Mouse (Mus musculus) ZHBTc4 (cell line): ENCODE measurements around the gene Stk32c.

Experiments
- DNase-seq: peaks from one replicate; pipeline ENCODE4 v3.0.0-alpha.2; 2011; ENCODE audit warnings: low read depth, low spot score

Gene Stk32c

GRCm38 (mm10) chr7:139094761-139095160, 118.3 kb downstream of the Stk32c start:
- DNase-seq, result no peak

- DNase-seq, result no peak
Measured at GRCm38 (mm10) chr7:139093781-139094180, 119.3 kb downstream of the Stk32c start.

- DNase-seq, result no peak
Measured at GRCm38 (mm10) chr7:139093124-139093523, 120.0 kb downstream of the Stk32c start.

- no peak for DNase-seq
Measured at GRCm38 (mm10) chr7:139092676-139093075, 120.4 kb downstream of the Stk32c start.

- DNase-seq, result no peak
Measured at GRCm38 (mm10) chr7:139091681-139092080, 121.4 kb downstream of the Stk32c start.

GRCm38 (mm10) chr7:139089892-139090874, 122.9 kb downstream of the Stk32c start:
- DNase-seq, result no peak

- DNase-seq, result no peak
Measured at GRCm38 (mm10) chr7:139087801-139088200, 125.3 kb downstream of the Stk32c start.

- DNase-seq, result no peak
Measured at GRCm38 (mm10) chr7:139086195-139087158, 126.6 kb downstream of the Stk32c start.

- peak; percentile 88 for DNase-seq
Measured at GRCm38 (mm10) chr7:139085629-139086194, 127.4 kb downstream of the Stk32c start, which contains the start of gene Dpysl4. Dpysl4 (plus strand) TSS chr7:139086001.

- DNase-seq, result peak; percentile 60
Measured at GRCm38 (mm10) chr7:139084316-139084715, 128.8 kb downstream of the Stk32c start.

GRCm38 (mm10) chr7:139082281-139082680, 130.8 kb downstream of the Stk32c start:
- DNase-seq, result no peak

- DNase-seq, result no peak
Measured at GRCm38 (mm10) chr7:139081158-139081557, 131.9 kb downstream of the Stk32c start.

GRCm38 (mm10) chr7:139080714-139081113, 132.4 kb downstream of the Stk32c start:
- peak; percentile 78 for DNase-seq

GRCm38 (mm10) chr7:139079141-139079540, 134.0 kb downstream of the Stk32c start:
- DNase-seq, result peak; percentile 78

GRCm38 (mm10) chr7:139078181-139078580, 134.9 kb downstream of the Stk32c start:
- DNase-seq, result no peak

GRCm38 (mm10) chr7:139077283-139077682, 135.8 kb downstream of the Stk32c start:
- peak; percentile 48 for DNase-seq

GRCm38 (mm10) chr7:139075054-139075794, 137.9 kb downstream of the Stk32c start:
- no peak for DNase-seq

- no peak for DNase-seq
Measured at GRCm38 (mm10) chr7:139074189-139074588, 138.9 kb downstream of the Stk32c start.

GRCm38 (mm10) chr7:139068182-139068623, 144.9 kb downstream of the Stk32c start:
- peak; percentile 80 for DNase-seq

GRCm38 (mm10) chr7:139063406-139063805, 149.7 kb downstream of the Stk32c start:
- peak; percentile 61 for DNase-seq
